Mouse (Mus musculus) heart, adult 2 months (tissue): ENCODE measurements around the gene Lsm4.

Source experiments
- CTCF ChIP-seq: fragments of 200-600 bp; IDR thresholded peaks from 2 replicates; pipeline ENCODE4 v1.8.1; 2022; ENCODE audit warnings: antibody characterized with exemption, mild to moderate bottlenecking, moderate library complexity
- POLR2A ChIP-seq: fragments of 200-500 bp; IDR thresholded peaks from 2 replicates; pipeline ENCODE4 v1.6.1; 2011; ENCODE audit warnings: mild to moderate bottlenecking, low read depth, low read length, control low read depth; ENCODE audit not compliant: insufficient read depth

DNA sequence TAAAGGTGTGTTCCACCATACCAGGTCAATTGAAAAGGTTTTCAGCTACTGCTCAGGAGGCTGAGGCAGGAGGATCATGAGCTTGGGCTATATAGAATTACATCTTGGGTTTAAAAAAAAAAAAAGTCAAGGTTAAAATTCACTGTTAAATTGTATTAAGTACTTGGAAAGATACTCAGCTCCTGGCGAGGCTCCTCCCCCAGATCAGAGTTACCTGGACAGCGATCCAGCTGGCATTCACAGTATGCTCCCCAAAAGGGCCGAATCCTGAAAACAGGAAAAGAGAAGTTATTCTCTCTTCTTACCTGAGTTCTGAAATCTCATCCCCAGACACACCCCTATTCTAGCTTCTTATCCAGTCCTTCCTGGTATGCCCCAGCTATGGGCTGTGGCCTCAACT lies 15.8 kb upstream of the Lsm4 start:
- TF ChIP-seq CTCF (no peak), POLR2A (no peak)
